Mouse (Mus musculus) liver, embryonic 13.5 days (tissue): ENCODE results near the gene Aqp6. TPM values are rescaled to one million over a fixed set of nuclear protein-coding genes. Genes with fewer than 3 reads are reported as not detected.

Experiments used
- ATAC-seq: fragments of 200-750 bp; cut with Nextera tagmentation; 2 replicates; pipeline ENCODE4 v1.8.0; 2017; ENCODE audit warnings: low read depth, mild to moderate bottlenecking, moderate number of reproducible peaks, moderate library complexity
- DNase-seq: peaks from one replicate; pipeline ENCODE4 v3.0.0; 2022
- H3K27ac ChIP-seq: fragments of 300-500 bp; sonication (generic); 2 replicates; pipeline ENCODE4 v1.5.1; 2015; ENCODE audit warnings: moderate library complexity, mild to moderate bottlenecking, inconsistent platforms
- H3K27me3 ChIP-seq: fragments of 300-500 bp; sonication (generic); 2 replicates; pipeline ENCODE4 v1.6.1; 2015; ENCODE audit warnings: mild to moderate bottlenecking, inconsistent platforms
- H3K36me3 ChIP-seq: fragments of 300-500 bp; sonication (generic); 2 replicates; pipeline ENCODE4 v1.6.1; 2015; ENCODE audit warnings: mild to moderate bottlenecking, inconsistent platforms
- H3K4me1 ChIP-seq: fragments of 300-500 bp; sonication (generic); replicated peaks from 2 replicates; pipeline ENCODE4 v1.6.1; 2015; ENCODE audit warnings: inconsistent platforms
- H3K4me2 ChIP-seq: fragments of 300-500 bp; sonication (generic); 2 replicates; pipeline ENCODE4 v1.6.1; 2015; ENCODE audit warnings: inconsistent platforms, mild to moderate bottlenecking, moderate library complexity
- H3K4me3 ChIP-seq: fragments of 300-500 bp; sonication (generic); replicated peaks from 2 replicates; pipeline ENCODE4 v1.5.1; 2015; ENCODE audit warnings: mild to moderate bottlenecking, inconsistent platforms
- H3K9ac ChIP-seq: fragments of 300-500 bp; sonication (generic); 2 replicates; pipeline ENCODE4 v1.6.1; 2015; ENCODE audit warnings: mild to moderate bottlenecking, inconsistent platforms
- H3K9me3 ChIP-seq: fragments of 300-500 bp; sonication (generic); replicated peaks from 2 replicates; pipeline ENCODE4 v1.6.1; 2016; ENCODE audit warnings: inconsistent platforms
- WGBS: fragments of 180-500 bp; shearing (Covaris S2); methylation state at CpG from one replicate; pipeline ENCODE4 v1.1.7; 2015; ENCODE audit not compliant: insufficient replicate concordance; 5-methylcytosine and 5-hydroxymethylcytosine counted together
- polyA plus RNA-seq: library from polyadenylated mRNA; unstranded; fragments of >200 nt; fragmentation: Nextera tagmentation; extraction: Ambion mirVana; gene quantifications from 2 replicates; pipeline ENCODE4 v1.2.1, GENCODE M21; 2015

The Aqp6 gene
- not detected in 2 replicates for polyA plus RNA-seq

DNA sequence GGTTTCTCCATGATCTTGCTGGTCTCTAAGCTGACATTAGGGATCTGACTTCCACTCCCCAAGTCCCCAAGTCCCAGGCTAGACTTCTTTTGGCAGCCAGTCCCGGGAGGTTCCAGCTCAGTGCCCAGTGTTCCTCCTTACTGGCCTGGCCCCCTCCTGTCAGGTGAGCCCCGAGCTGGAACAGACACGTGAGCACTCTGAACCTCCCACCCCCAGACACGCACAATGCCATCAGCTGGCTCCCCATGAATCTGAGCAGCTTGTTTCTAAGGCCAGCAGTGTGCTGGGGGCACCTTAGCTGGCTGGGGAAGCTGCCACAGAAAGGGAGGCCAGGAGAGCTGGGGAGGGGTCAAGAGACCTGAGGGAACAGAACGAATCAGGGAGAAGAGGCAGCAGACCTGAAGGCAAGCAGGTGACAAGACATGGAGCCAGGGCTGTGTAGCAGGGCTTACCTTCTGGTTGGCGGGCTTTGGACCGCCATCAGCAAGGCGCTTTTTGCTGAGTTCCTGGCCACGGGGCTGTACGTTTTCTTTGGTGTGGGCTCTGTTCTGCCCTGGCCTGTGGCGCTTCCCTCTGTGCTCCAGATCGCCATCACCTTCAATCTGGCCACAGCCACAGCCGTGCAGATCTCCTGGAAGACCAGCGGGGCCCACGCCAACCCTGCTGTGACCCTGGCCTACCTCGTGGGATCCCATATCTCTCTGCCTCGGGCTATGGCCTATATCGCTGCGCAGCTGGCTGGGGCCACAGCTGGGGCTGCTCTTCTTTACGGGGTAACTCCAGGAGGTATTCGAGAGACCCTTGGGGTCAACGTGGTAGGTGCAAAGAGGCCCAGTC, at the start of gene Aqp6:
Gene Aqp6 (plus strand): TSS at position 415 of the 837 bp plus-strand sequence.
- no peak within 1 kb of the TSS for H3K27ac ChIP-seq
- ATAC-seq (no peak), DNase-seq (no peak)
- WGBS = 55% methylated on average over 22 of the region's 22 CpGs
- no peak within 1 kb of the TSS for H3K4me2 ChIP-seq
- peaks cover 2% of the 10 kb centered on the region for H3K4me1 ChIP-seq
- H3K9me3 ChIP-seq = no peaks in the 10 kb centered on the region
- H3K27me3 ChIP-seq = peaks cover 90% of the 10 kb centered on the region
- no peak within 1 kb of the TSS for H3K4me3 ChIP-seq
- no peak within 1 kb of the TSS for H3K9ac ChIP-seq
- no peaks in the 10 kb centered on the region for H3K36me3 ChIP-seq

GRCm38 (mm10) chr15:99553767-99554166, 47.4 kb upstream of the Aqp6 start:
- H3K36me3 ChIP-seq = no peaks in the 10 kb centered on the region
- H3K9ac ChIP-seq = no peak overlapping the region
- H3K4me3 ChIP-seq = no peak overlapping the region
- no peak overlapping the region for H3K27ac ChIP-seq
- no peaks in the 10 kb centered on the region for H3K4me1 ChIP-seq
- 0 out of 2 replicates have a peak, but pooled peaks cover 3% of the 10 kb centered on the region for H3K27me3 ChIP-seq
- 73% methylated on average over 6 of the region's 6 CpGs for WGBS
- no peak for DNase-seq
- no peak for ATAC-seq
- H3K9me3 ChIP-seq = no peaks in the 10 kb centered on the region
- H3K4me2 ChIP-seq = no peak overlapping the region

DNA sequence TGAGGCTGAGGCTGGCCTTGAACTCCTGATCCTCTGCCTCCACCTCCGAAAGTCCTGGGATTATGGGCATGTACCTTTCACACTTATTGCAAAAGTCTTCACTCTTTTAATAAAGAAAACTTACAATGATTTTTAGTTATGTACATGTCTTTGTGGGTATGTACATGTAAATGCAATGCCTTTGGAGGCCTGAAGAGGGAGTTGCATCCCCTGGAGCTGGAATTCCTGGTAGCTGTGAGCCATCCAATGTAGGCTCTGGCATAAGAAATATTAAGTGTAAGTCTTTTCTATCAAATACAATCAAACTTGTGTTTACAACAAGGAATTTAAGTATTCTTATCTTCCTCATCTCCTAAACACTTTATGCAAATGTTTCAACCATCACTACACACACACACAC, 42.3 kb upstream of the Aqp6 start:
- no peak overlapping the region for H3K27ac ChIP-seq
- no peaks in the 10 kb centered on the region for H3K9me3 ChIP-seq
- H3K9ac ChIP-seq = no peak overlapping the region
- ATAC-seq = no peak
- no peak overlapping the region for H3K4me3 ChIP-seq
- no peaks in the 10 kb centered on the region for H3K4me1 ChIP-seq
- H3K36me3 ChIP-seq = no peaks in the 10 kb centered on the region
- 54% methylated on average over 1 of the region's 1 CpGs for WGBS
- H3K4me2 ChIP-seq = no peak overlapping the region
- H3K27me3 ChIP-seq = 0 out of 2 replicates have a peak, but pooled peaks cover 9% of the 10 kb centered on the region
- DNase-seq = no peak

DNA sequence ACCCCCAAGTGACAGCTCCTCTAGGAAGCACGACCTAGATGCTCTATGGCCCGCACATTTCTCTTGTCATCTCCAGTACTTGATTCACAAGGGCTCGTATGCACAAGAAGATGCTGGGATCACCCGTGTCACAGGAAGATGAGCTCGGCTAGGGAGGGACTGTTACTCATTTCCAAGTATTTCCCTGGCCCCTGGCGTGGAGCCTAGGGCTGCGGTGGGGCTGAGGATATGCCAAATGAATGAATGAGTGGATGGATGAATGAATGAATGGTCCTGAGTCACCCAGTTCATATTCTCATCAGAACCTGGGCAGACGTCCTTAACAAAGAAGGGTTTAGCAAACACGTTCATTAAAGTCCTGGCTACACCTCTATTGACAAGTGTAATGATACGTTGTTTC, 41.0 kb upstream of the Aqp6 start:
- ATAC-seq (no peak), DNase-seq (no peak)
- H3K36me3 ChIP-seq = no peaks in the 10 kb centered on the region
- H3K9ac ChIP-seq = no peak overlapping the region
- H3K27ac ChIP-seq = no peak overlapping the region
- H3K4me1 ChIP-seq = no peaks in the 10 kb centered on the region
- 60% methylated on average over 10 of the region's 10 CpGs for WGBS
- no peak overlapping the region for H3K4me2 ChIP-seq
- no peak overlapping the region for H3K4me3 ChIP-seq
- H3K9me3 ChIP-seq = no peaks in the 10 kb centered on the region
- 0 out of 2 replicates have a peak, but pooled peaks cover 9% of the 10 kb centered on the region for H3K27me3 ChIP-seq

DNA sequence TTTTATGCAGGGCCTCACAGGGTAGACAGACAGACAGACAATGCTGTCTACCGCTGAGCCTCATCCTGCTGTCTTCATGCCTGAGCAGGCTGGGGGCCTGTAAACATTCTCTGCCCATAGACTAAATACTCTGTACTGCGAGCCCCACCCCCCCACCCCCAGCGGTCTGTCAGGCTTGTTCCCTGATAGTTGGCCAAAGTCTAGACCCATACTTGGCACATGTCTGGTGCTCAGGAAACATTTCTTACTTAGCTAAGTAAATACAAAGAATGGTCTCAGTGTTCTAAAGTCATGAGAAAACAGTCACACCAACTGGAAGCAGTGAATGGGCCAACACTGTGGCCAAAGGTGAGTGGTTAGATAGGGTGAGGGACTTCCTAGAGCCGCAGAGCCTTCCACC, 33.8 kb upstream of the Aqp6 start:
- DNase-seq (no peak), ATAC-seq (no peak)
- Histone ChIP-seq H3K4me3 (no peak overlapping the region), H3K9me3 (no peaks in the 10 kb centered on the region), H3K27me3 (peaks cover 4% of the 10 kb centered on the region; the same call in 1 of the 2 replicates), H3K4me1 (no peaks in the 10 kb centered on the region), H3K4me2 (no peak overlapping the region), H3K27ac (no peak overlapping the region), H3K9ac (no peak overlapping the region), H3K36me3 (no peaks in the 10 kb centered on the region)
- WGBS = 66% methylated on average over 4 of the region's 4 CpGs

- 48% methylated on average over 6 of the region's 6 CpGs for WGBS
Observed at GRCm38 (mm10) chr15:99568682-99569081, 32.5 kb upstream of the Aqp6 start.

DNA sequence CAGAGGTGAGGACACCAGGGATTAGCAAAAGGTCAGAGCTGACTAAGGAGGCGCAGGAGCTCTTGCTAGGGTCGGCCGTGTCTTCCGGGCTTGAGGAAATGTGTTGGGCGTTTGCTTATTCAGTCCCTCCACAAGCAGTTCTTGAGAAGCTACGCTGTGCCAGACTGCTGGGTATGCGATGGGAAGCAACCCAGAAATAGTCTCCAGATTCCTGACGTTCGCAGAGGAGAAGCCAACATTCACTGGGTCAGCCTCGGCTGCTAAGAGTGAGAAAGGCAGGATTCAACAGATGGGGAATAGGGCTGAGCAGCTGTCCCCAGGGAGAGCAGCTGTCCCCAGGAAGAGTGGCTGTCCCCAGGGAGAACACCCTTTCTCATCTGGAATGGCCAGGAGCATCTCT, 32.1 kb upstream of the Aqp6 start:
- H3K9ac ChIP-seq = no peak overlapping the region
- no peak for ATAC-seq
- WGBS = 65% methylated on average over 10 of the region's 10 CpGs

More at GRCm38 (mm10) chr15:99568682-99569081, 32.5 kb upstream of the Aqp6 start:
- DNase-seq = no peak
- ATAC-seq = no peak
- Histone ChIP-seq H3K4me3 (no peak overlapping the region), H3K4me2 (no peak overlapping the region), H3K9me3 (no peaks in the 10 kb centered on the region), H3K27ac (no peak overlapping the region), H3K27me3 (peaks cover 6% of the 10 kb centered on the region), H3K36me3 (no peaks in the 10 kb centered on the region), H3K9ac (no peak overlapping the region), H3K4me1 (no peaks in the 10 kb centered on the region)

DNA sequence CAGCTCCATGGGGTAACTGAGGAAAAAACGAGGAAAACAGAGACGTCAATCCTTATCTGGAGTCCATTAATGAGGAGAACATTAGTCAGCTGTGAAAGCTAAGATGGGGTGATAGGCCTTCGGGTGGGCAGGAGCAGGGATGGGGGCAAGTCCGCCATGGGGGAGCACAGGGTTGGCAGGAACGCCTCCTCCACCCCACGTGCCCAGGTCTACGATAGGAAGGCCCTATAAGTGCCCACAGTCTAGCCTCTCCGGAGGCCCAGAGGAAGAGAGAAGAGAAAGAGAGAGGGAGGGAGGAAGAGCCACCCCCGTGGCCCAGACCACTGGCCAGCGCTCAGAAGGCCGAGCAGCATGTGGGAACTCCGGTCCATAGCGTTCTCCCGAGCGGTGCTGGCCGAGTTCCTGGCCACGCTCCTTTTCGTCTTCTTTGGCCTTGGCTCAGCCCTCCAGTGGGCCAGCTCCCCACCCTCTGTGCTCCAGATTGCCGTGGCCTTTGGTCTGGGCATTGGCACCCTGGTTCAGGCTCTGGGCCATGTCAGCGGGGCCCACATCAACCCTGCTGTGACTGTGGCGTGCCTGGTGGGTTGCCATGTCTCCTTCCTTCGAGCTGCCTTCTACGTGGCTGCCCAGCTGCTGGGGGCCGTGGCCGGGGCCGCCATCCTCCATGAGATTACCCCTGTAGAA, 22.3 kb upstream of the Aqp6 start, which contains the start of gene Aqp2:
Gene Aqp2 (plus strand): TSS at position 254 of the 684 bp plus-strand sequence.
- peaks cover 78% of the 10 kb centered on the region for H3K27me3 ChIP-seq

More for the DNA sequence above, 32.1 kb upstream of the Aqp6 start:
- no peak overlapping the region for H3K4me3 ChIP-seq
- no peak overlapping the region for H3K4me2 ChIP-seq
- H3K36me3 ChIP-seq = no peaks in the 10 kb centered on the region
- no peaks in the 10 kb centered on the region for H3K9me3 ChIP-seq
- H3K27ac ChIP-seq = no peak overlapping the region
- peaks cover 10% of the 10 kb centered on the region for H3K27me3 ChIP-seq
- no peak for DNase-seq
- H3K4me1 ChIP-seq = no peaks in the 10 kb centered on the region

GRCm38 (mm10) chr15:99583463-99584344, 17.5 kb upstream of the Aqp6 start:
- no peak for ATAC-seq
- Histone ChIP-seq H3K27me3 (peaks cover 98% of the 10 kb centered on the region), H3K9ac (no peak overlapping the region), H3K4me2 (peak overlapping the region; percentile 41), H3K9me3 (no peaks in the 10 kb centered on the region), H3K36me3 (no peaks in the 10 kb centered on the region), H3K4me1 (peaks cover 9% of the 10 kb centered on the region; the same call in 1 of the 2 replicates), H3K27ac (no peak overlapping the region), H3K4me3 (peak overlapping the region; percentile 14; the same call in 1 of the 2 replicates)
- DNase-seq = no peak
- WGBS = 4% methylated on average over 52 of the region's 54 CpGs

More for the DNA sequence above, 22.3 kb upstream of the Aqp6 start, which contains the start of gene Aqp2:
- no peak within 1 kb of the TSS for H3K4me2 ChIP-seq
- no peak within 1 kb of the TSS for H3K9ac ChIP-seq
- DNase-seq = no peak
- H3K36me3 ChIP-seq = no peaks in the 10 kb centered on the region
- WGBS = 67% methylated on average over 26 of the region's 26 CpGs
- no peaks in the 10 kb centered on the region for H3K9me3 ChIP-seq
- H3K4me1 ChIP-seq = no peaks in the 10 kb centered on the region
- no peak within 1 kb of the TSS for H3K27ac ChIP-seq
- ATAC-seq = no peak
- H3K4me3 ChIP-seq = no peak within 1 kb of the TSS

GRCm38 (mm10) chr15:99584407-99585202, 16.6 kb upstream of the Aqp6 start:
- no peak overlapping the region for H3K9ac ChIP-seq
- H3K4me1 ChIP-seq = peaks cover 9% of the 10 kb centered on the region; the same call in 1 of the 2 replicates
- peak overlapping the region; percentile 6 for H3K4me2 ChIP-seq
- H3K27me3 ChIP-seq = peaks cover 98% of the 10 kb centered on the region
- no peak overlapping the region for H3K4me3 ChIP-seq
- 3% methylated on average over 24 of the region's 24 CpGs for WGBS
- ATAC-seq = no peak
- H3K27ac ChIP-seq = no peak overlapping the region
- no peak for DNase-seq
- H3K9me3 ChIP-seq = no peaks in the 10 kb centered on the region
- no peaks in the 10 kb centered on the region for H3K36me3 ChIP-seq
